Mouse (Mus musculus) NIH3T3 (cell line): ENCODE measurements around the gene Cd300c.
"Not testable (repeated sequence)": the region's sequence is repeated elsewhere in the genome, so short reads cannot be mapped to it uniquely, and the experiment has no call there.

Source experiments
- DNase-seq: peaks from one replicate; pipeline ENCODE4 v3.0.0-alpha.2; 2012; ENCODE audit warnings: low read depth

The Cd300c gene

DNA sequence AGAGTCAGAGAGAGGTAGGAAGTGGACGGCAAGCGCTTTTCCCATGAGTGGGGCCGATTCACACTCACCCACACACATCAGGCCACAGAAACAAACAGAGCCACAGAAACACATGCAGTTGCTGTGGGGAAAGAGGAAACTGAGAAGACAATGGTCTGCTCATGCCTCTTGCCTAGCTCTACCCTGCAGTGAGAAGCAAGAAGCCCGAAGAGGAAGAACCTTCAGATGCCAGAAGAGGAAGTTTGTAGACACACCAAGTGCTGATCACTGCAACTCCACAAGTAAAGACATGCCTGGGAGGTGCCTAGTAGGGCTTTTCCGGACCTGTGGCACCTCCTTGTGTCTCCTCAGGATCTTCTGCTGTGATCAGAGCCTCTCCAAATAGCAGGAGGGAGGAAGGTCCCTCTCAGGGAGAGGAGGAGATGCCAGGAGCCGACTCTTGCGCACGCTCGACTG lies at the start of gene Cd300c:
Cd300c (minus strand) TSS at position 406 of the 456 bp plus-strand sequence.
- no peak for DNase-seq

DNA sequence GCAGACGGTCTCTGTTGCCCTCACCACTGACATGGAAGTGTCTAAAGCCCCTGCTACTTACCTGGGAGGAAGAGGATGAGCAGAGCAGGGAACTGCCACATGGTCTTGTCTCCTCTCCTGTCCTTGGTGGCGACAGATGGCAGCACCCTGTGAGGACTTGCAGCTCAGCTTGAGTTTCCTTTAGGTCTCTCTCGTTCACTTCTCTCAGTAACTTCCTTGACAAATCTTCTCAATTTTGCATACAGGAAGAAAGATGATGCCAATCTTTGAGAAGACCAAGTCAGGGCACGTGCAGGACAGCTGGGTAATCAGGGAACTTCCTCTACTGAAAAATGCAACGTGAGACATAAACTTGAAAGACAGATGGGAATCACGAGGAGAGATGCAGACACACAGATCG lies 47.1 kb upstream of the Cd300c start, which contains the start of gene Cd300ld2:
Cd300ld2 (minus strand) TSS at position 101 of the 400 bp plus-strand sequence.
- not testable (repeated sequence) for DNase-seq

DNA sequence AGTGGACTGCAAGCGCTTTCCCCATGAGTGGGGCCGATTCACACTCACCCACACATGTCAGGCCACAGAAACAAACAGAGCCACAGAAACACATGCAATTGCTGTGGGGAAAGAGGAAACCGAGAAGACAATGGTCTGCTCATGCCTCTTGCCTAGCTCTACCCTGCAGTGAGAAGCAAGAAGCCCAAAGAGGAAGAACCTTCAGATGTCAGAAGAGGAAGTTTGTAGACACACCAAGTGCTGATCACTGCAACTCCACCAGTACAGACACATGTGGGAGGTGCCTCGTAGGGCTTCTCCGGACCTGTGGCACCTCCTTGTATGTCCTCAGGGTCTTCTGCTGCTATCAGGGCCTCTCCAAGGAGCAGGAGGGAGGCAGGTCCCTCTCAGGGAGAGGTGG lies 35.1 kb upstream of the Cd300c start:
- DNase-seq = no peak

DNA sequence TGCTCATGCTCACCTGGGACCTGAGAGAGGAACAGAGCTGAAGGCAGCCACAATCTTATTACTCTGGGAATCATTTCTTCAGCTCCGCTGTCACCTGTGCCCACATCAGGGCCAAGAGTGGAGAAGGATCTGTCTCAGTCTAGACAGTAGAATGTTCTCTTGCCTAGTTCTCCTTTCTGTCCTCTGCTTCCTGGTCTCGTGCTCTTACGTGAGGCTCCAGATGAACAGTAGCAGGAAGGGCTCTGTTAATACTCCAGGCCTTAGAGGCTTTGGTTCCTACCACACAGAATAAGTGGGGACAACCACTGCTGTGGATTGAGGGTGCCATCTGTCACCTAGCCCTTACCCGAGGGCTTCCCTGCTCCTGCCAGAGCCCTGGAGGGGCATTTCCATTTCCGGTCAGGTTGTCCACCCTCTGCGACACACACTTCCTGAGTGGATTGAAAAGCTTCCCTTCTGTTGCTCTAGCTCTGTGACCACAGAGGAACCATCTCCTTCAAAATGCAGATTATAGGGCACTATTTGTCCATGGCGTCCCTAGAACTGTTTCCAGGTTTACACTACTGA lies 32.6 kb upstream of the Cd300c start, which contains the start of gene Cd300c2:
Cd300c2 (minus strand) TSS at position 407 of the 567 bp plus-strand sequence.
- no peak for DNase-seq

DNA sequence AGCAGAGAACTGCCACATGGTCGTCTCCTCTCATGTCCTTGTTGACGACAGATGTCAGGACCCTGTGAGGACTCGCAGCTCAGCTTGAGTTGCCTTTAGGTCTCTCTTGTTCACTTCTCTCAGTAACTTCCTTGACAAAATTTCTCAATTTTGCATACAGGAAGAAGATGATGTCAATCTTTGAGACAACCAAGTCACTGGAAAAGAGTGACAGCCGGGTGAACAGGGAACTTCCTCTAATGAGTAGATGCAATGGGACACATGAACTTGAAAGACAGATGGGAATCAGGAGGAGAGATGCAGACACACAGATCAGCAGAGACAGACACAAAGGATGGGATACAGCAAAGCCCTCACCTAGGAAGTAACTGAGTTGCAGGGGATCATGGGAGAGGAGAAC lies 20.8 kb upstream of the Cd300c start, which contains the start of gene Cd300ld:
Cd300ld (minus strand) TSS at position 130 of the 400 bp plus-strand sequence.
- no peak for DNase-seq

DNA sequence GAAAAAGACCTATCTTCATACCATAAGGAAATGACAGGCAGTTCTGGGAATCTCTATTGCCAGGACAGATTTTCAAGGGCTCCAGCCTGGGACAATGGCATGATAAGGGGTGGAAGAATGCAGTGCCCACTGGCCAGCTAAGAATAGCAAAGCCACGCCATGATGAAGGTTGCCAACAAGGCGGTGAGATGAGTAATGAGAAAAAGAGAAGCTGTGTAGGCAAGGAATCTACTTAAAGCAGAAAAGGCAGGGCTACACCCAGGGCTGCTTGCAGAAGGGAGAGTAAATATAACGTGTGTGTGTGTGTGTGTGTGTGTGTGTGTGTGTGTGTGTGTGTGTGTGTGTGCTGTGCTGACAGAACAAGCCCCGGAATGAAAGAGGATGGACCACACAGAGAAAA lies 12.9 kb upstream of the Cd300c start:
- DNase-seq = peak; percentile 35

DNA sequence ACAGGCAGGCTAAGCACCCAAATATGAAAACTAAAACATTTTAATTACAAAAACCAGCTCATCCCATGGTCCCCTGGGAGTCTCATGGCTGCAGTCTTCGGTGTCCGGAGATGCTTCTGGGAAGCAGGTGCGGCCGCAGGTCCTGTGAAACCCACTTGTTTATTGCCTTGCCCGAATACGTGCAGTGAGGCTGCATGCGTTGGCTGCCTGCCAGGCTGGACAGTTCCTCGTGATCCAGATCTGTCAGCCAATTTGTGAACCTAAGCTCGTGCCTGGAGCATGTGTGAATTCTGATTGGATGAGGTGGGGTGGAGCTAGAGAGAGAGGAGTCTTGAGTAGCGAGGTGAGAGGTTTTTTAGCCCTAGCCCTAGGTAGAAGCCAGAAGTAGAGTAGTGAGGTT lies 3.8 kb upstream of the Cd300c start:
- DNase-seq = peak; percentile 41

DNA sequence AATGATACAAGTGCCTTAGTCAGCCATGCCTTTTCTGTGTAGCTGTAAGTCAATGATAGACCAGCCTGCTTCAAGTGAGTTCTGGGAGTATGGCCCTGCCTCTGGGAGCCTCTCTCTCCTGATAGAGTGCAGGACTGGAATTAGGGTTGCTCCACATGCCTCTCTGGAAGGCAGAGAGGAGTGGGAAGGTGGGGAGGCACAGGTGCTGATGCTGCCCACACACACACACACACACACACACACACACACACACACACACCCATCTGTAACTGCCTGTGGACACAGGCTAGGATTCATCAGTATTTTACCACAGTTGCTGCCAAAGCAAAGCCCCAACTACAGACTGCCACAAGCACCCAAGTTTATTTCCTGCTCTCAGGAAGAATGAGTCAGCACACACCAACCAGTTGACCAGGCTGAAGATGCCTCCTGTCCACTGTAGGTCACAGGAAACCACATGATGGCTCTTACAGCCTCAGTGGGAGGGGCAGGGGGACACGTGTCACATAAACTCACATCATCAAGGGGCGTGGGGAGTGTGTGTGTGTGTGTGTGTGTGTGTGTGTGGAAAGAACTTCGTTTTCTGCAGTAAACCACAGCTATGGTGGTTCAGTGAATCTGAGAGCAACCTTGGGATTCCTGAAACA lies 3.7 kb downstream of the Cd300c start:
- DNase-seq = peak; percentile 51

DNA sequence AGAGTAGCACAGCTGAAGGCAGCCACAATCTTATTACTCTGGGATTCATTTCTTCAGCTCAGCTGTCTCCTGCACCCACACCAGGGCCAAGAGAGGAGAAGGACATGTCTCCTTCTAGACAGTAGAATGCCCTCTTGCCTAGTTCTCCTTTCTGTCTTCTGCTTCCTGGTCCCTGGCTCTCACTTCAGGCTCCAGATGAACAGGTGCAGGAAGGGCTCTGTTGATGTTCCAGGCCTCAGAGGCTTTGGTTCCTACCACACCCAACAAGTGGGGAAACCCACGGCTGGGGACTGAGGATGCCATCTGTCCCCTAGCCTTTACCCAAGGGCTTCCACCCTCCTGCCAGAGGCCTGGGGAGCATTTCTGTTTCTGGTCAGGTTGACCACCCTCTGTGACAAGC lies 8.6 kb downstream of the Cd300c start:
- DNase-seq = no peak

DNA sequence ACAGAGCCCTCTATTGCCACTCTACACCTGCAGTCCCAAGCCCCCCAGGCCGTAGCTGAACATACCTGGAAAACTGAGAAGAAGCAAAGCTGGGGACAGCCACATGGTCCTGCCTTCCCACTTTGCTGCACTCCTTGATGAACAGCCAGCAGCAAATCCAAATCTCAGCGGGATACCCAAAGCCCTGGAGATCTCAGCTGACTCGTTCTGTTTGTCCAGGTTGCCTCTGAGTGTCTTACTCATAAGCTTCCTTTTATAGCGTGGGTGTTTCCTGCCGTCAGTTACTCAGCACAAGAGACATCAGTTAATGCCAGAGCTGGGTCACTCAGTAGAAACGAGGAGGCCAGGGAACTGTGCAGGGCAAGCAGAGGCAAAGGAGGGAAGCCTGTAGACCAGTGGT lies 34.8 kb downstream of the Cd300c start, which contains the start of gene Cd300lb:
Cd300lb (minus strand) TSS at position 243 of the 400 bp plus-strand sequence.
- DNase-seq = peak; percentile 75

DNA sequence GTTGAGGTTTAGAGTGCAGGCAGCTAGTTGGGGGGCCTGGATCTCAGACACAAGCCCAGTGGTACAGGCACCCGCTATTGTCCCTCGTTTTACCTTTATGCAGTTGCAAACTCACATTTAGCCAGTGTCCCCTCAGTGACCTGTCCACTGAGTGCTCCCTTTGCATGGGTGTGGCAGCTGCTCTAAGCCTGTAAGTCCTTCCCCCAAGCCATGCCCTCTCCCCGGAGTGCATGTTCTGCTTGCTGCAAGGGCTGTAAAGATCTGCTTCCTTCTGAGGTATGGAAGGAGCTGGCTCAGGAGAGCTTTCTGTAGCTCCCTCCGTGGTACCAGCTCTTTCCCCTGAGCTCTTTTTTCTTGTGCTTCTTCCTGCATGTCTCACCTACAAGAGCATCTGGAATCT lies 35.4 kb downstream of the Cd300c start:
- peak; percentile 39 for DNase-seq

DNA sequence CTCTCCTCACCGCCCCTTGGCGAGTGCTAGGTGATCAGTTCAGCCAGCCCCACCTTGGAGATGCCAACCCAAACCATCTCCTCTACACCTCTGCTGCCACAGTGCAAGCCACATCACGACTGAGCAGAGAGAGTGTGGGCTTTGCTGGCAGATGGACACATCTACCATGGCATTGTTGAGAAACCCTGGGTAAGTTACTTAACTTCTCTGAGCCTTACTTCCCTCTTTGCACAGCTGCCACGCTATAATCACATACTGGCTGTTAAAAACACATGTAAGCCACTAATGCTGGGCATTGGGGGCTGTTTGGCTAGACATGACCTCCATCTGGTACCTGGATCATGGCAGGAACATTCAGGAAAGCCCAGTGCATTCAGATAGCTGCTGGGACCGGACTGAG lies 37.9 kb downstream of the Cd300c start:
- DNase-seq = no peak

DNA sequence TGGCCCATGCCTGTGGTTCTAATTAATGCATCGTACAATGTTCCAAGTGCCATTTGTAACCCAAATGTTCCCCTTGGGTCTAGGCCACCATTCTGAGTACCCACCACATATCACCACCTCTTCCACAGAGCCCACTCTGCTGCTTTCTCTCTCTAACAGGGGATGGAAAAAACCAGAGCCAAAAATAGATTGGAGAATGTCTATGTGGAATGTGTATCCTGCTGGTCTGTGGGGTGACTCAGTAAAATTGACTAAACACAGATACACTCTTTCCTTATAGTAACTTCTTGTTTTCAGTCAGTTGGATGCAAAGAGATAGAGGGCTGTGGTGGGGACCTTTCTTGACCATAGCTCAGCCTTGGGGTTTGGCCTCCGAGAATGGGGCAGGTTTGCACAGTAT lies 39.4 kb downstream of the Cd300c start:
- DNase-seq = peak; percentile 72

DNA sequence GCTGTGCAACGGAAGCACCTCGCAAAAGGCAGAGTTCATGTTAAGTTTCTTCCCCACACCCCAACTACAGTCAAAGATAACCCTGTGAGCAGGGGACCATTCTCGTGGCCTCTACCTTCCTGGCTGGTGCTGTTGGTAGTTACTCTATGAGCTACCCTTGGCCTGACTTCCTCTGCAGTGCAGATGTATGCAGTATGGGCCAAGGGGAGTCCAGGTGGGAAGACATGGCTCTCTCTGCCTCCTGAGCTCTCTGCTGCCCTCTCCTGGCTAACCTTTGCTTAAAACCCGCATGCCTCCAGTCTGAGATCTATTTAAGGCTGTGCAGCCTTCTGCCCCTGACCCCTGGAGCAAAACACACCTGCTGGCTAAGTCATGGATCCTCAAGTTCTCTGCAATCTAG lies 45.0 kb downstream of the Cd300c start:
- DNase-seq = no peak

DNA sequence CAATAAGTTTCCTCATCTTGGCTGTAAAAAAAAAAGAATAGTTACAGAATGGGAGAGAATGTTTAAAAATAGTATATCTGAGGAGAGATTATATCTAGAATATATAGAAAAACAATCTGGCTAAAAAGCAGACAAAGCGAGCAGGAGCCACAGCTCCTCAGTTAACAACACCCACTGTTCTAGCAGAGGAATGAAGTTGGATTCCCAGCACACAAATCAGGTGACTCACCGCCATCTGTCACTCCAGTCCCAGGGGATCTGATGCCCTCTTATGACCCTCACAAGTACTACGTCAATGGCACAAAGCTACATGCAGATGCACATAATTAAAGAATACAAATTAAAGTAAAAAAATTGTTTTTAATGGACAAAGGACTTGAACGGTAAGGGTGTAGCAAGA lies 46.5 kb downstream of the Cd300c start:
- peak; percentile 44 for DNase-seq

DNA sequence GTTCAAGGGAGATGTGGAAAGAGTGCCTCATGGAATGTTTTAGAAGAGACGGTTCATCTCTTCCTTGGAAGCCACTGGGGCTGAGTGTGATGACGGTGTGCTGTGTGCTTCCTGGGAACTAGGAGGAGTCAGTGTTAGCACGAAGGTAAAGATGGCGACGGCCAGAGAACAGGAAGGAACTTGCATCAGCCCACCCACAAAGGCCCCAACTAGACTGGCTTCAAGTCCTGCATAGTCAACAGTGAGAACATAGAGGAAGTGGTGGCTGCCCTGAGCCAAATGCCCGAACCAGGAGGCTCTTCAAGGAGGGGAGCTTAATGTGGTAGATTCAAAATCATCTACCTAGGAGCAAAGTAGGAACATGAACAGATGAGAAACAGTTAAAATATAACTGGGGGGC lies 51.8 kb downstream of the Cd300c start:
- no peak for DNase-seq

DNA sequence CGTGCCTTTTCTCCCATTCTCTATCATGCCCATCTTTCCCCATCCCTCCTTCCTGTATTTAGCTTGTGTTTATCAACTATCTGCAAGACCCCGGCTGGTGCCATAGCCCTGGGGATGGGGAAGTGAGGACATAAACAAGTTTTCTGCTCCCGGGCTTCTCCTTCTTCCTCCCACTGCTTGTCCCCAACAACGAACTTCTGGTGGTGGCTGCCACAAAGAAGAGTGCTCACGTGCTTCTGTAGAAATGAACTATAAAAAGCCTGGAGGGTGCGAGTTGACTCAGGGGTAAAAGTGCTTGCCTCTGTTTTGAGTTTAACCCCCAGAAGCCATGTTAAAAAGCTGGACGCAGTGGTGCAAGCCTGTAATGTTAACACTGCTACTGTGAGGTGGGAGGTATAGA lies 54.0 kb downstream of the Cd300c start:
- DNase-seq = no peak

DNA sequence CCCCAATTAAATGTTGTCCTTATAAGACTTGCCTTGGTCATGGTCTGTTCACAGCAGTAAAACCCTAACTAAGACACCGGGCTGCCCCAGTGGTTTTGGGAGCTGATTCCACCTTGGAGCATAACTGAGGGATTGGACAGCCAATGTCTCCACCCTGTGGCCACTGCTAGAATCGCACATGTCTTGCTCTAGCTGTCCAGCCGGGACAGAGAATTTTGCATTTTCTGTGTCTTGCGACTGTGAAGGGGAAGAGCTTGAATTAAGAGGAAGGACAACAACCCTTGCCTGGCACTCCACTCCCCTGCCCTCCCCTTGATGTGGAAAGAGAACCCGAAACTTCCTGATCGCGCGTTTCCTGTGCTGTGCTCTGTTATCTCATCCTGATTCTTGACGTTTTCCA lies 56.1 kb downstream of the Cd300c start:
- peak; percentile 90 for DNase-seq

DNA sequence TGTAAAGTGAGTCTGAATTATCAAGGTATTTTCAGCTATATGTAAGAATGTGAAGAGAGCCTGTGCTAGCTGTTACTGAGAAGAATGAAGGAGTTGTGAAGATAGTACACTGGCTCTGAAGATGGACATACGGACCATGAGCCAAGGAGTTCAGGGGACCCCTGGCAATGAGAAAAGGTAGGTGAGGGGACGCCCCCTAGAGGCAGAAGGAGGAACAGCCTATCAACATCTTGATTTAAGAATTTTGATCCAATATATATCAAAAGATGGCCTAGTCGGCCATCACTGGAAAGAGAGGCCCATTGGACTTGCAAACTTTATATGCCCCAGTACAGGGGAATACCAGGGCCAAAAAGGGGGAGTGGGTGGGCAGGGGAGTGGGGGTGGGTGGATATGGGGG lies 59.4 kb downstream of the Cd300c start:
- DNase-seq = not testable (repeated sequence)

DNA sequence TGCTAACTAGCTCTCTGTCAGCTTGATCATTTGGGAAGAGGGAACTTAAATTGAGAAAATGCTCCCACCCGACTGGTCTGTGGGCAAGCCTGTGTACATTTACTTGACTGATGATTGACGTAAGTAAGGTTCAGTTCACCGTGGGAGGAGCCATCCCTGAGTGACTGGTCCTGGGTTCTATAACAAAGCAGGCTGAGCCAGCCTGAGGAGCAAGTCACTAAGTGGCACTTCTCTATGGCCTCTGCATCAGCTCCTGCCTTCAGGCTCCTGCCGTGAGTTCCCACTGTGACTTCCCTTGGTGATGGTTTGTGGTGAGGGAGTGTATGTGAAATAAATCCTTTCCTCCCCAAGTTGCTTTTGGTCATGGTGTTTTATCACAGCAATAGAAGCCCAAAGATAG lies 60.9 kb downstream of the Cd300c start:
- DNase-seq = no peak

DNA sequence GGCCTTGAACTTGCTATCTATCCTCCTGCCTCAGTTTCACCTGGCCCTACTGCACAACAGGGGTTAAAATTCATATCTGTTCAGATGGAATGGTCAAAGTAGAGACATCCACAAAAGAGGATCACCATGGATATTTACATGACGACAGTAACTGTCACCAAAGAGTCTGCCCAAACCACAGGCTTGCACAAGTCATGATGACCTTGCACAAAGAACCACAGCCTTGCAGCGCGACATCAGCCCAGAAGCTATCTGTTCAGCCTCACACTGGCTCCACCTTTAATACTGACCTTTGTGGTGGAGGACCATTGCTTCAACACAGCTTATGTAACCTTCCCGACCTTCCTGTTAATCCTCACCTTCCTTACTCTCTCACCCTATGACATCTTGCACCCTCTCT lies 61.4 kb downstream of the Cd300c start:
- DNase-seq = no peak
